Mouse (Mus musculus): ENCODE measurements around the gene Ift52. TPM values are rescaled to one million over a fixed set of nuclear protein-coding genes. Genes with fewer than 3 reads are reported as not detected.

Ift52 gene
- polyA plus RNA-seq (2016; fragmentation: Nextera tagmentation; extraction: Ambion mirVana): 40.6 and 45.6 TPM in 2 replicates

GRCm38 (mm10) chr2:163016916-163017743, at the start of gene Ift52:
TSS of gene Ift52 (plus strand) at chr2:163017354.
- Histone ChIP-seq H3K27me3 (ENCODE audit: insufficient read depth, poor library complexity, severe bottlenecking) (no peaks in the 10 kb centered on the region), H3K9me3 (no peaks in the 10 kb centered on the region), H3K27ac (peak within 1 kb of the TSS; percentile 92), H3K36me3 (no peaks in the 10 kb centered on the region), H3K4me3 (peak within 1 kb of the TSS; percentile 77), H3K4me1 (peaks cover 8% of the 10 kb centered on the region)
- DNase-seq (ENCODE audit: low spot score): peak; percentile 95
- WGBS: under 1% methylated on average over 57 of the region's 57 CpGs

GRCm38 (mm10) chr2:162968357-162968756, 48.8 kb upstream of the Ift52 start:
- 17% methylated on average over 5 of the region's 5 CpGs for WGBS
- Histone ChIP-seq H3K27me3 (ENCODE audit: insufficient read depth, poor library complexity, severe bottlenecking) (peaks cover 24% of the 10 kb centered on the region), H3K4me1 (peaks cover under 1% of the 10 kb centered on the region; the same call in 1 of the 2 replicates), H3K9me3 (no peaks in the 10 kb centered on the region), H3K4me3 (no peak overlapping the region), H3K27ac (no peak overlapping the region), H3K36me3 (no peaks in the 10 kb centered on the region)
- no peak for DNase-seq (ENCODE audit: low spot score)

- 67% methylated on average over 3 of the region's 3 CpGs for WGBS
- no peak overlapping the region for H3K4me3 ChIP-seq
- peaks cover 8% of the 10 kb centered on the region for H3K4me1 ChIP-seq
- no peaks in the 10 kb centered on the region for H3K9me3 ChIP-seq
- no peak for DNase-seq (ENCODE audit: low spot score)
- no peak overlapping the region for H3K27ac ChIP-seq
- no peaks in the 10 kb centered on the region for H3K36me3 ChIP-seq
- peaks cover 24% of the 10 kb centered on the region for H3K27me3 ChIP-seq (ENCODE audit: insufficient read depth, poor library complexity, severe bottlenecking)
Observed at GRCm38 (mm10) chr2:162969101-162969500, 48.1 kb upstream of the Ift52 start.

- no peaks in the 10 kb centered on the region for H3K9me3 ChIP-seq
- 75% methylated on average over 6 of the region's 6 CpGs for WGBS
- H3K4me3 ChIP-seq: no peak overlapping the region
Observed at GRCm38 (mm10) chr2:162970896-162971295, 46.3 kb upstream of the Ift52 start.

GRCm38 (mm10) chr2:162972752-162973151, 44.4 kb upstream of the Ift52 start:
- no peak overlapping the region for H3K27ac ChIP-seq
- no peak for DNase-seq (ENCODE audit: low spot score)
- 52% methylated on average over 7 of the region's 7 CpGs for WGBS
- H3K36me3 ChIP-seq: no peaks in the 10 kb centered on the region
- no peak overlapping the region for H3K4me3 ChIP-seq
- H3K4me1 ChIP-seq: peaks cover 19% of the 10 kb centered on the region
- H3K27me3 ChIP-seq (ENCODE audit: insufficient read depth, poor library complexity, severe bottlenecking): peaks cover 15% of the 10 kb centered on the region
- H3K9me3 ChIP-seq: no peaks in the 10 kb centered on the region

More at GRCm38 (mm10) chr2:162970896-162971295, 46.3 kb upstream of the Ift52 start:
- H3K36me3 ChIP-seq: no peaks in the 10 kb centered on the region
- peaks cover 19% of the 10 kb centered on the region for H3K4me1 ChIP-seq
- H3K27ac ChIP-seq: no peak overlapping the region
- peaks cover 24% of the 10 kb centered on the region for H3K27me3 ChIP-seq (ENCODE audit: insufficient read depth, poor library complexity, severe bottlenecking)
- peak; percentile 63 for DNase-seq (ENCODE audit: low spot score)

- no peak overlapping the region for H3K4me3 ChIP-seq
- no peaks in the 10 kb centered on the region for H3K9me3 ChIP-seq
- H3K4me1 ChIP-seq: peaks cover 19% of the 10 kb centered on the region
- no peaks in the 10 kb centered on the region for H3K36me3 ChIP-seq
- peaks cover 15% of the 10 kb centered on the region for H3K27me3 ChIP-seq (ENCODE audit: insufficient read depth, poor library complexity, severe bottlenecking)
- H3K27ac ChIP-seq: no peak overlapping the region
- DNase-seq (ENCODE audit: low spot score): no peak
- WGBS: 73% methylated on average over 5 of the region's 5 CpGs
Observed at GRCm38 (mm10) chr2:162973206-162973605, 43.9 kb upstream of the Ift52 start.

- Histone ChIP-seq H3K9me3 (no peaks in the 10 kb centered on the region), H3K27ac (peak overlapping the region; percentile 29; the same call in 1 of the 2 replicates), H3K4me3 (no peak overlapping the region), H3K36me3 (no peaks in the 10 kb centered on the region), H3K27me3 (ENCODE audit: insufficient read depth, poor library complexity, severe bottlenecking) (peaks cover 15% of the 10 kb centered on the region), H3K4me1 (peaks cover 19% of the 10 kb centered on the region)
- DNase-seq (ENCODE audit: low spot score): peak; percentile 63
- WGBS: 35% methylated on average over 11 of the region's 11 CpGs
Observed at GRCm38 (mm10) chr2:162973637-162974036, 43.5 kb upstream of the Ift52 start.

- peaks cover 19% of the 10 kb centered on the region for H3K4me1 ChIP-seq
- no peak overlapping the region for H3K27ac ChIP-seq
- H3K27me3 ChIP-seq (ENCODE audit: insufficient read depth, poor library complexity, severe bottlenecking): peaks cover 8% of the 10 kb centered on the region; the same call in 1 of the 2 replicates
- WGBS: 77% methylated on average over 11 of the region's 11 CpGs
- H3K9me3 ChIP-seq: no peaks in the 10 kb centered on the region
- H3K4me3 ChIP-seq: no peak overlapping the region
- no peaks in the 10 kb centered on the region for H3K36me3 ChIP-seq
- DNase-seq (ENCODE audit: low spot score): peak; percentile 50
Observed at GRCm38 (mm10) chr2:162975157-162975775, 41.9 kb upstream of the Ift52 start.

GRCm38 (mm10) chr2:162976001-162976400, 41.2 kb upstream of the Ift52 start:
- 64% methylated on average over 4 of the region's 4 CpGs for whole genome bisulfite sequencing
- H3K9me3 ChIP-seq: no peaks in the 10 kb centered on the region
- peaks cover 3% of the 10 kb centered on the region; the same call in 1 of the 2 replicates for H3K27me3 ChIP-seq (ENCODE audit: insufficient read depth, poor library complexity, severe bottlenecking)
- no peak for DNase-seq (ENCODE audit: low spot score)
- peaks cover 19% of the 10 kb centered on the region for H3K4me1 ChIP-seq
- H3K27ac ChIP-seq: no peak overlapping the region
- H3K36me3 ChIP-seq: no peaks in the 10 kb centered on the region
- no peak overlapping the region for H3K4me3 ChIP-seq

GRCm38 (mm10) chr2:162984381-162984780, 32.8 kb upstream of the Ift52 start:
- 83% methylated on average over 6 of the region's 6 CpGs for WGBS
- H3K27ac ChIP-seq: no peak overlapping the region
- no peaks in the 10 kb centered on the region for H3K36me3 ChIP-seq
- H3K27me3 ChIP-seq (ENCODE audit: insufficient read depth, poor library complexity, severe bottlenecking): no peaks in the 10 kb centered on the region
- no peak for DNase-seq (ENCODE audit: low spot score)
- H3K4me1 ChIP-seq: no peaks in the 10 kb centered on the region
- no peak overlapping the region for H3K4me3 ChIP-seq
- no peaks in the 10 kb centered on the region for H3K9me3 ChIP-seq

- Histone ChIP-seq H3K36me3 (no peaks in the 10 kb centered on the region), H3K4me3 (no peak overlapping the region), H3K4me1 (no peaks in the 10 kb centered on the region), H3K27ac (no peak overlapping the region), H3K27me3 (ENCODE audit: insufficient read depth, poor library complexity, severe bottlenecking) (no peaks in the 10 kb centered on the region), H3K9me3 (no peaks in the 10 kb centered on the region)
- no peak for DNase-seq (ENCODE audit: low spot score)
- WGBS: 72% methylated on average over 3 of the region's 3 CpGs
Observed at GRCm38 (mm10) chr2:162985923-162986322, 31.2 kb upstream of the Ift52 start.

GRCm38 (mm10) chr2:162986764-162987163, 30.4 kb upstream of the Ift52 start:
- Histone ChIP-seq H3K27me3 (ENCODE audit: insufficient read depth, poor library complexity, severe bottlenecking) (0 out of 2 replicates have a peak, but pooled peaks cover 3% of the 10 kb centered on the region), H3K9me3 (no peaks in the 10 kb centered on the region), H3K27ac (no peak overlapping the region), H3K4me3 (no peak overlapping the region), H3K4me1 (no peaks in the 10 kb centered on the region), H3K36me3 (no peaks in the 10 kb centered on the region)
- no peak for DNase-seq (ENCODE audit: low spot score)
- WGBS: 79% methylated on average over 3 of the region's 3 CpGs

GRCm38 (mm10) chr2:162987218-162987617, 29.9 kb upstream of the Ift52 start, which contains the start of gene Sgk2:
TSS of gene Sgk2 (plus strand) at chr2:162987330.
- Histone ChIP-seq H3K27me3 (ENCODE audit: insufficient read depth, poor library complexity, severe bottlenecking) (0 out of 2 replicates have a peak, but pooled peaks cover 4% of the 10 kb centered on the region), H3K36me3 (no peaks in the 10 kb centered on the region), H3K4me3 (no peak within 1 kb of the TSS), H3K27ac (no peak within 1 kb of the TSS), H3K9me3 (no peaks in the 10 kb centered on the region), H3K4me1 (no peaks in the 10 kb centered on the region)
- DNase-seq (ENCODE audit: low spot score): no peak
- WGBS: 67% methylated on average over 8 of the region's 8 CpGs

Data from heart, embryonic 10.5 days (tissue).